Mouse (Mus musculus): Measurements from ENCODE around the gene Sema3b. TPM values are rescaled to one million over a fixed set of nuclear protein-coding genes. Genes with fewer than 3 reads are reported as not detected.

Sema3b gene
- polyA plus RNA-seq, 1 experiment from 2014 or later, result 4.6 TPM

- no peak overlapping the region for H3K9ac ChIP-seq
- peaks cover 39% of the 10 kb centered on the region for H3K4me1 ChIP-seq (replicated peaks)
- H3K9me3 ChIP-seq, result no peaks in the 10 kb centered on the region
- ATAC-seq (ENCODE audit: low FRiP score, low read depth), result no peak
- H3K27me3 ChIP-seq, result no peaks in the 10 kb centered on the region
- no peak overlapping the region for H3K4me2 ChIP-seq
- peaks cover 37% of the 10 kb centered on the region for H3K36me3 ChIP-seq
- no peak overlapping the region for H3K4me3 ChIP-seq
- H3K27ac ChIP-seq (replicated peaks), result no peak overlapping the region
Observed at GRCm38 (mm10) chr9:107620954-107621353, 11.9 kb upstream of the Sema3b start.

- H3K36me3 ChIP-seq, result peaks cover 48% of the 10 kb centered on the region
- peak overlapping the region; percentile 59 for H3K27ac ChIP-seq (replicated peaks)
- ATAC-seq (ENCODE audit: low FRiP score, low read depth), result no peak
- H3K4me1 ChIP-seq (replicated peaks), result peaks cover 24% of the 10 kb centered on the region
- WGBS, result 71% methylated on average over 13 of the region's 13 CpGs
- H3K27me3 ChIP-seq, result no peaks in the 10 kb centered on the region
- H3K9me3 ChIP-seq, result no peaks in the 10 kb centered on the region
- no peak overlapping the region for H3K4me2 ChIP-seq
- H3K9ac ChIP-seq, result no peak overlapping the region
- no peak overlapping the region for H3K4me3 ChIP-seq
Observed at GRCm38 (mm10) chr9:107619546-107619879, 10.5 kb upstream of the Sema3b start.

- H3K4me2 ChIP-seq, result no peak overlapping the region
Observed at GRCm38 (mm10) chr9:107618778-107619545, 9.9 kb upstream of the Sema3b start.

GRCm38 (mm10) chr9:107618098-107618497, 9.1 kb upstream of the Sema3b start:
- H3K9ac ChIP-seq, result no peak overlapping the region
- H3K27ac ChIP-seq (replicated peaks), result peak overlapping the region; percentile 59
- H3K4me2 ChIP-seq, result no peak overlapping the region
- H3K36me3 ChIP-seq, result peaks cover 54% of the 10 kb centered on the region
- 84% methylated on average over 6 of the region's 6 CpGs for WGBS
- no peak for ATAC-seq (ENCODE audit: low FRiP score, low read depth)
- H3K27me3 ChIP-seq, result no peaks in the 10 kb centered on the region
- H3K4me1 ChIP-seq (replicated peaks), result peaks cover 24% of the 10 kb centered on the region
- no peaks in the 10 kb centered on the region for H3K9me3 ChIP-seq
- H3K4me3 ChIP-seq, result no peak overlapping the region

More at GRCm38 (mm10) chr9:107618778-107619545, 9.9 kb upstream of the Sema3b start:
- H3K27me3 ChIP-seq, result no peaks in the 10 kb centered on the region
- peaks cover 52% of the 10 kb centered on the region for H3K36me3 ChIP-seq
- peaks cover 22% of the 10 kb centered on the region for H3K4me1 ChIP-seq (replicated peaks)
- 44% methylated on average over 13 of the region's 13 CpGs for WGBS
- 0 out of 2 replicates have a peak, but pooled peaks have one; percentile 8 for ATAC-seq (ENCODE audit: low FRiP score, low read depth)
- no peaks in the 10 kb centered on the region for H3K9me3 ChIP-seq
- no peak overlapping the region for H3K9ac ChIP-seq
- H3K27ac ChIP-seq (replicated peaks), result peak overlapping the region; percentile 59
- no peak overlapping the region for H3K4me3 ChIP-seq

- Histone ChIP-seq H3K4me2 (no peak overlapping the region), H3K27ac (replicated peaks) (no peak overlapping the region), H3K27me3 (no peaks in the 10 kb centered on the region), H3K9me3 (no peaks in the 10 kb centered on the region), H3K4me3 (no peak overlapping the region), H3K9ac (no peak overlapping the region), H3K4me1 (replicated peaks) (peaks cover 28% of the 10 kb centered on the region), H3K36me3 (peaks cover 54% of the 10 kb centered on the region)
- no peak for ATAC-seq (ENCODE audit: low FRiP score, low read depth)
- 81% methylated on average over 2 of the region's 2 CpGs for WGBS
Observed at GRCm38 (mm10) chr9:107617461-107617860, 8.4 kb upstream of the Sema3b start.

GRCm38 (mm10) chr9:107615035-107615434, 6.0 kb upstream of the Sema3b start:
- H3K27ac ChIP-seq (replicated peaks), result no peak overlapping the region
- no peaks in the 10 kb centered on the region for H3K9me3 ChIP-seq
- H3K4me1 ChIP-seq (replicated peaks), result peaks cover 37% of the 10 kb centered on the region
- peaks cover 52% of the 10 kb centered on the region for H3K36me3 ChIP-seq
- no peak for ATAC-seq (ENCODE audit: low FRiP score, low read depth)
- H3K9ac ChIP-seq, result no peak overlapping the region
- H3K4me3 ChIP-seq, result no peak overlapping the region
- H3K4me2 ChIP-seq, result no peak overlapping the region
- H3K27me3 ChIP-seq, result no peaks in the 10 kb centered on the region
- WGBS, result 41% methylated on average over 4 of the region's 4 CpGs

GRCm38 (mm10) chr9:107612945-107613569, 4.0 kb upstream of the Sema3b start:
- WGBS, result 8% methylated on average over 12 of the region's 12 CpGs
- Histone ChIP-seq H3K4me1 (replicated peaks) (peaks cover 21% of the 10 kb centered on the region), H3K27ac (replicated peaks) (peak overlapping the region; percentile 94), H3K4me3 (peak overlapping the region; percentile 32), H3K27me3 (no peaks in the 10 kb centered on the region), H3K4me2 (peak overlapping the region; percentile 66), H3K9me3 (no peaks in the 10 kb centered on the region), H3K9ac (0 out of 2 replicates have a peak overlapping the region, but pooled peaks have one; percentile 29), H3K36me3 (peaks cover 35% of the 10 kb centered on the region)
- ATAC-seq (ENCODE audit: low FRiP score, low read depth), result peak; percentile 1; the same call in 1 of the 2 replicates

GRCm38 (mm10) chr9:107612191-107612944, 3.3 kb upstream of the Sema3b start:
- ATAC-seq (ENCODE audit: low FRiP score, low read depth), result peak; percentile 95
- Histone ChIP-seq H3K9me3 (no peaks in the 10 kb centered on the region), H3K4me3 (peak overlapping the region; percentile 32), H3K36me3 (peaks cover 28% of the 10 kb centered on the region), H3K4me1 (replicated peaks) (peaks cover 27% of the 10 kb centered on the region), H3K9ac (peak overlapping the region; percentile 54), H3K27me3 (no peaks in the 10 kb centered on the region), H3K4me2 (peak overlapping the region; percentile 66), H3K27ac (replicated peaks) (peak overlapping the region; percentile 94)
- 2% methylated on average over 34 of the region's 48 CpGs for WGBS

- peak overlapping the region; percentile 66 for H3K4me2 ChIP-seq
- H3K27me3 ChIP-seq, result no peaks in the 10 kb centered on the region
- peak overlapping the region; percentile 32 for H3K4me3 ChIP-seq
- ATAC-seq (ENCODE audit: low FRiP score, low read depth), result no peak; the same call in 1 of the 2 replicates
- peak overlapping the region; percentile 54 for H3K9ac ChIP-seq
- WGBS, result 69% methylated on average over 6 of the region's 6 CpGs
- H3K36me3 ChIP-seq, result peaks cover 24% of the 10 kb centered on the region
- no peaks in the 10 kb centered on the region for H3K9me3 ChIP-seq
- H3K27ac ChIP-seq (replicated peaks), result peak overlapping the region; percentile 94
- peaks cover 27% of the 10 kb centered on the region for H3K4me1 ChIP-seq (replicated peaks)
Observed at GRCm38 (mm10) chr9:107611456-107612190, 2.6 kb upstream of the Sema3b start.

GRCm38 (mm10) chr9:107609433-107609830, 403 bp upstream of the Sema3b start:
- no peak for ATAC-seq (ENCODE audit: low FRiP score, low read depth)
- WGBS, result 67% methylated on average over 4 of the region's 4 CpGs

GRCm38 (mm10) chr9:107607653-107608245, 1.3 kb downstream of the Sema3b start:
- no peak overlapping the region for H3K4me2 ChIP-seq
- no peak overlapping the region for H3K9ac ChIP-seq
- peaks cover 29% of the 10 kb centered on the region for H3K4me1 ChIP-seq (replicated peaks)
- no peak overlapping the region for H3K4me3 ChIP-seq
- H3K27me3 ChIP-seq, result no peaks in the 10 kb centered on the region
- no peaks in the 10 kb centered on the region for H3K9me3 ChIP-seq
- 57% methylated on average over 9 of the region's 9 CpGs for WGBS
- no peaks in the 10 kb centered on the region for H3K36me3 ChIP-seq
- H3K27ac ChIP-seq (replicated peaks), result no peak overlapping the region
- ATAC-seq (ENCODE audit: low FRiP score, low read depth), result no peak

More at GRCm38 (mm10) chr9:107609433-107609830, 403 bp upstream of the Sema3b start:
- no peaks in the 10 kb centered on the region for H3K27me3 ChIP-seq
- H3K9me3 ChIP-seq, result no peaks in the 10 kb centered on the region
- H3K27ac ChIP-seq (replicated peaks), result no peak overlapping the region
- no peak overlapping the region for H3K4me3 ChIP-seq
- H3K36me3 ChIP-seq, result peaks cover 6% of the 10 kb centered on the region; the same call in 1 of the 2 replicates
- no peak overlapping the region for H3K9ac ChIP-seq
- peaks cover 32% of the 10 kb centered on the region for H3K4me1 ChIP-seq (replicated peaks)
- H3K4me2 ChIP-seq, result no peak overlapping the region
